Mouse (Mus musculus): ENCODE results near the gene Srprb. TPM values are rescaled to one million over a fixed set of nuclear protein-coding genes. Genes with fewer than 3 reads are reported as not detected.
"Not testable (repeated sequence)": the region's sequence is repeated elsewhere in the genome, so short reads cannot be mapped to it uniquely, and the experiment has no call there.

Srprb gene
- polyA plus RNA-seq, 1 experiment from 2014 or later: 68.2 TPM

DNA sequence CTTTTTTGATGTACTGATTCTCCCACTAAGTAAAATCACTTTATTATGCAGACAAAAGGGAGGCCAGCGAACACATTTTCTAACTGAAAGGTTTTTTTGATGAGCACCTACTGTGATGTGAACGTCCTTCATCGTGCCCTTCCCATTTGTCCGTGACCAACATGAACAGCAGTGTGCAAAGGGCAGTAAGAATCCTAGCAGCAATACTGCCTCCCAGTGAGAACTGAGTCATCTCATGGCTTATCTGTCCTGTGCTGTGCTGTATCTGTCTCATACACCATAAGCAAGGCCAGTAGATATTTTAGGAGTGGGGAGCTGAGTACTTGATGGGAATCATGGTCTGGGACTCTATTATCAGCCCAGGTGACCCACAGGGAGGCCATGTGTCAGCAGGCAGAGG, 13.5 kb downstream of the Srprb start:
- DNase-seq (ENCODE audit: low spot score): no peak
- WGBS: 94% methylated on average over 4 of the region's 4 CpGs
- H3K36me3 ChIP-seq: peaks cover 67% of the 10 kb centered on the region
- H3K4me3 ChIP-seq: no peak overlapping the region
- H3K9me3 ChIP-seq (replicated peaks): no peaks in the 10 kb centered on the region
- no peak overlapping the region for H3K27ac ChIP-seq (replicated peaks)
- no peaks in the 10 kb centered on the region for H3K27me3 ChIP-seq (ENCODE audit: low read depth, poor library complexity, severe bottlenecking)
- H3K4me1 ChIP-seq: no peaks in the 10 kb centered on the region

DNA sequence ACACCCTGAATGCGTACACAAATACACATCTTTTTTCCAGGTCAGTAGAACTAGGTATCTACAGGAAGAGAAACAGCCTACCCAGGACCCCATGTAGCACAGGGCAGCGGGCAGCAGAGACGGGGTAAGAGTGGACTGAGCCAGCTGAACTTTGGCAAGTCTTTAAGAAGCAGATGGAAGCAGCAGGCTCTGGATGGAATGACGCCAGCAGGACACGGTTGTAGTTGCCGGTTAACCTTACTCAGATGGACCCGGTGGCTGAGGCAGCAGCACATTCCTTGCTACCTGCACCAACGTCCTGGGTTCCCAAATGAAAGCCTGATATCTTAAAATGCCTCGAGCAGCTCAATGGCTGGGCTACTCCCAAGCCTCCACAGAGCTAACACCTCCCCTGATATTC, 15.2 kb downstream of the Srprb start:
- no peak overlapping the region for H3K27ac ChIP-seq (replicated peaks)
- WGBS: 81% methylated on average over 9 of the region's 9 CpGs
- 0 out of 2 replicates have a peak, but pooled peaks cover 2% of the 10 kb centered on the region for H3K4me1 ChIP-seq
- no peaks in the 10 kb centered on the region for H3K9me3 ChIP-seq (replicated peaks)
- DNase-seq (ENCODE audit: low spot score): no peak
- H3K36me3 ChIP-seq: peaks cover 54% of the 10 kb centered on the region
- H3K27me3 ChIP-seq (ENCODE audit: low read depth, poor library complexity, severe bottlenecking): no peaks in the 10 kb centered on the region
- no peak overlapping the region for H3K4me3 ChIP-seq

- Histone ChIP-seq H3K9me3 (replicated peaks) (no peaks in the 10 kb centered on the region), H3K36me3 (peaks cover 46% of the 10 kb centered on the region), H3K4me1 (peaks cover 7% of the 10 kb centered on the region), H3K27me3 (ENCODE audit: low read depth, poor library complexity, severe bottlenecking) (no peaks in the 10 kb centered on the region), H3K27ac (replicated peaks) (no peak overlapping the region), H3K4me3 (no peak overlapping the region)
- DNase-seq (ENCODE audit: low spot score): no peak
- 94% methylated on average over 8 of the region's 8 CpGs for WGBS
Observed at GRCm38 (mm10) chr9:103185946-103186345, 16.0 kb downstream of the Srprb start.

- 76% methylated on average over 4 of the region's 4 CpGs for WGBS
- Histone ChIP-seq H3K4me1 (peaks cover 17% of the 10 kb centered on the region), H3K4me3 (no peak overlapping the region), H3K27me3 (ENCODE audit: low read depth, poor library complexity, severe bottlenecking) (no peaks in the 10 kb centered on the region), H3K36me3 (peaks cover 35% of the 10 kb centered on the region), H3K27ac (replicated peaks) (no peak overlapping the region), H3K9me3 (replicated peaks) (no peaks in the 10 kb centered on the region)
- DNase-seq (ENCODE audit: low spot score): no peak
Observed at GRCm38 (mm10) chr9:103184855-103185254, 17.1 kb downstream of the Srprb start.

DNA sequence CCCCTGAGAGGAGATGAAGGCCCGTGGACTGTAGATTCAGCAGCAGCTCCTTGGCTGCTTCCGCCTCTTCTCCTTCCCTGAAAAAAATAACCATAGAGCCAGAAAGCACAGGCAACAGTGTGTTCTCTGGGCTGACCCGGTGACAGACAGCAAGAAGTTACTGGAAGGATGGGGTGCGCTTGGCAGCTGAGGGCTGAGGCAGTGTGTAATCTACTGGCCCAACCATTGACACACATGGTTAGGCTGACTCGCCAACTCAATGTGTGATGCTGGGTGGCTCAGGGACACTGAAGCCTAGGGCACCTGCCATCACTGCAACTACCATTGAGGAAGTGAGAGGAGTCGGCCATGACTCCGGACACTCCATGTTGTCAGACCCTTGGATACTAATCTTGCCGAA, 20.1 kb downstream of the Srprb start:
- Histone ChIP-seq H3K4me1 (peaks cover 18% of the 10 kb centered on the region), H3K9me3 (replicated peaks) (no peaks in the 10 kb centered on the region), H3K27me3 (ENCODE audit: low read depth, poor library complexity, severe bottlenecking) (no peaks in the 10 kb centered on the region), H3K27ac (replicated peaks) (no peak overlapping the region), H3K4me3 (no peak overlapping the region), H3K36me3 (peaks cover 13% of the 10 kb centered on the region; the same call in 1 of the 2 replicates)
- WGBS: 89% methylated on average over 8 of the region's 8 CpGs
- no peak for DNase-seq (ENCODE audit: low spot score)

- WGBS: 3% methylated on average over 20 of the region's 20 CpGs
- peaks cover 10% of the 10 kb centered on the region; the same call in 1 of the 2 replicates for H3K36me3 ChIP-seq
- no peaks in the 10 kb centered on the region for H3K27me3 ChIP-seq (ENCODE audit: low read depth, poor library complexity, severe bottlenecking)
- H3K9me3 ChIP-seq (replicated peaks): no peaks in the 10 kb centered on the region
- H3K4me1 ChIP-seq: peaks cover 18% of the 10 kb centered on the region
- peak overlapping the region; percentile 49 for H3K4me3 ChIP-seq
- peak overlapping the region; percentile 75 for H3K27ac ChIP-seq (replicated peaks)
- peak; percentile 82 for DNase-seq (ENCODE audit: low spot score)
Observed at GRCm38 (mm10) chr9:103180807-103181565, 21.0 kb downstream of the Srprb start.

DNA sequence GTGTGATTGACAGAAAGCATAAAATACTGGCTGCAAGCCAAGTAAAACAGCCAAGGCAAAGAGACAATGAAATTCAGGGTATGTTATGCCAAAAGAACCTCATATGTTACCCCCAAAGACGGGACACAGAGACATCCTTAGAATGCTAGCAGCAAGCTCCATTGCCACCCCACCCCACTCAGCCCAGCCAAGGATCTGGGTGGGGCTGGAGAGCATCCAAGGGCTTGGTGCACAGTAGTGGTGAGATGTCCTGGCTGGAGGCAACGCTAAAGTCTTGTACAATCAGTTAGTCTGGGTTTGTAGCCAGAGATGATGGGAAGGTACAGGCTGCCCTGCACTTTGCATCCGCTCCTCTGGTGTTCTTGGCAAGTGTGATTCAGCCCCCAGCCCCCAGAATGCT, 21.6 kb downstream of the Srprb start:
- no peak for DNase-seq (ENCODE audit: low spot score)
- Histone ChIP-seq H3K4me3 (peak overlapping the region; percentile 49), H3K27me3 (ENCODE audit: low read depth, poor library complexity, severe bottlenecking) (no peaks in the 10 kb centered on the region), H3K27ac (replicated peaks) (peak overlapping the region; percentile 75), H3K9me3 (replicated peaks) (no peaks in the 10 kb centered on the region), H3K4me1 (peaks cover 18% of the 10 kb centered on the region), H3K36me3 (peaks cover 10% of the 10 kb centered on the region; the same call in 1 of the 2 replicates)
- 73% methylated on average over 3 of the region's 3 CpGs for WGBS

DNA sequence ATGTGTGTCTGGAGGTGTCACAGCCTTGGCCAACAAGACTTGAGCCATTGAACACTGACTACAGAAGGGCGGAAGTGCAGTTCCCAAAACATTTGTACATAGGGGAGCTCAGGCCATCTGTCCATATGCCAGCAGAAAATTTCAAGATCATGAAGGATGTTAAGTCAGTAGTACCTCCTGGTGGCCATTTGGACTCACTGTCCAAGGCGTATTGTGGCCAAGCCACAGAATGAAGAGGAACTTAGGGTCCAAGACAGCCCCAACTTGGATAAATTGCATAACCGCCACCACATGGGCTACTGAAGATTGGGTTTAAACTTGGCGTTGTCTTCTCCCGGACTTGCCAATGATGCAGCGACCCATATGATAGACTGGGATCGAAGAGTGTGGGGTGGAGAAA, 26.2 kb downstream of the Srprb start:
- H3K9me3 ChIP-seq (replicated peaks): no peaks in the 10 kb centered on the region
- H3K27me3 ChIP-seq (ENCODE audit: low read depth, poor library complexity, severe bottlenecking): no peaks in the 10 kb centered on the region
- peaks cover 13% of the 10 kb centered on the region; the same call in 1 of the 2 replicates for H3K36me3 ChIP-seq
- no peak overlapping the region for H3K27ac ChIP-seq (replicated peaks)
- no peak for DNase-seq (ENCODE audit: low spot score)
- WGBS: 96% methylated on average over 7 of the region's 7 CpGs
- no peak overlapping the region for H3K4me3 ChIP-seq
- H3K4me1 ChIP-seq: peaks cover 32% of the 10 kb centered on the region

- H3K4me3 ChIP-seq: no peak overlapping the region
- no peaks in the 10 kb centered on the region for H3K9me3 ChIP-seq (replicated peaks)
- 59% methylated on average over 6 of the region's 6 CpGs for WGBS
- no peak for DNase-seq (ENCODE audit: low spot score)
- no peaks in the 10 kb centered on the region for H3K27me3 ChIP-seq (ENCODE audit: low read depth, poor library complexity, severe bottlenecking)
- H3K4me1 ChIP-seq: peaks cover 24% of the 10 kb centered on the region
- H3K36me3 ChIP-seq: peaks cover 13% of the 10 kb centered on the region; the same call in 1 of the 2 replicates
- H3K27ac ChIP-seq (replicated peaks): no peak overlapping the region
Observed at GRCm38 (mm10) chr9:103174771-103175519, 27.0 kb downstream of the Srprb start.

DNA sequence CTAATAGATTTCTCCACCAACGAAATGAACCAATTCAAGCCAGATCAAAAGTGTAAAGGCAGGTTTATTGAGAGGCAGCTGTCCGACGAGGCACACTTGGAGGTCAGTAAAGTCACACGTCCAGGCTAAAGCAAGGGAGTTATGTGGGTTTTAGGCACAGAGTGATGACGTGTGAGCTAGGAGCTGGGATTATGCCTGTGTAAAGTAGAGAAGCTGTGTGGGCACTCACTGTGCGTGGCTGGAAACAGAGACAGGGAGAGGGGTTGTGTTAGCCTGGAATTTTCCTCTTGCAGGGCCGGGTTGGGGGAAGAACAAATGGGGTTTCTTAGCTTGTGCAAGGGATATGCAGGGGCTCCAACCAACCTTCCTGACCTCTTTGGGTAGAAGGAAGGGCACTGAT, 33.2 kb downstream of the Srprb start:
- no peak overlapping the region for H3K27ac ChIP-seq (replicated peaks)
- no peak overlapping the region for H3K4me3 ChIP-seq
- no peaks in the 10 kb centered on the region for H3K9me3 ChIP-seq (replicated peaks)
- H3K36me3 ChIP-seq: peaks cover 42% of the 10 kb centered on the region
- H3K27me3 ChIP-seq (ENCODE audit: low read depth, poor library complexity, severe bottlenecking): no peaks in the 10 kb centered on the region
- DNase-seq (ENCODE audit: low spot score): no peak
- WGBS: 79% methylated on average over 7 of the region's 7 CpGs
- peaks cover 16% of the 10 kb centered on the region for H3K4me1 ChIP-seq

DNA sequence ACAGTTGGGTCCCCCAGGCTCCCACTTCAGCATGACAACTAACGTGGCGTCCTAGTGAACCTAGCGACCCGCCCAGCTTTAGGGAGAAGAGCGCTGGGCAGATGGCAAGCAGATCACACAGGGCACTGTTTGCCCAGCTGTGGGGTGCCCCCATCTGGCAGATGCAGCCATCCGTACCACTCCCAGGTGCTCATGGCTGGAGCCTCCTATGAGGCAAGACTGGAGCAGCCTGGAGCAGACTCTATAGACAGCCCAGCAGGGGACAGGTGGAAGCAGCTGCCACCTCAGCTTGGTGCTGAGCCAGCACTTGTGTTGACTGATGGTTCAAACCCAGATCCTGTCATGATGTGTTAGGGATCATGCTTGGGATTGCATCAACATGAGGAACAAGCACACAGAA, 33.9 kb downstream of the Srprb start:
- Histone ChIP-seq H3K27me3 (ENCODE audit: low read depth, poor library complexity, severe bottlenecking) (no peaks in the 10 kb centered on the region), H3K27ac (replicated peaks) (no peak overlapping the region), H3K4me3 (no peak overlapping the region), H3K36me3 (peaks cover 47% of the 10 kb centered on the region), H3K9me3 (replicated peaks) (no peaks in the 10 kb centered on the region), H3K4me1 (peaks cover 16% of the 10 kb centered on the region)
- no peak for DNase-seq (ENCODE audit: low spot score)
- WGBS: 84% methylated on average over 6 of the region's 6 CpGs

DNA sequence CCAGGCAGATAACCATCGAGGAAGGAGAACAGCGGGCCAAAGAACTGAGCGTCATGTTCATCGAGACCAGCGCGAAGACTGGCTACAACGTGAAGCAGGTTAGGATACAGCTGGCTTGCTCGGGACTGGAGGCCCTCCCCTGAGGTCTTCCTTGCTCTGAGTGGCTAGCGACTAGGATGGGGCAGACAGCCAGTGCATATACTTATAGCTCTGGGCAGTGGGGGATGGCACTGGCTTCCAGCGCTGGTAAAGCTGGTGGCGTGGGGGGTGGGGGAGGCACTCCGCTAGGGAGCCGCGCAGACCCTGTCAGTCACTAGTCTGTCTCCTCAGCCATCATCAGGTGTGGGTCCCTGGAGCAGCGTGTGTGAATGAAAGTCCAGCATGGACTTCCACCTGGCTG, 38.1 kb downstream of the Srprb start:
- H3K4me1 ChIP-seq: peaks cover 9% of the 10 kb centered on the region; the same call in 1 of the 2 replicates
- H3K36me3 ChIP-seq: peaks cover 52% of the 10 kb centered on the region
- DNase-seq (ENCODE audit: low spot score): no peak
- no peak overlapping the region for H3K27ac ChIP-seq (replicated peaks)
- H3K9me3 ChIP-seq (replicated peaks): no peaks in the 10 kb centered on the region
- 72% methylated on average over 15 of the region's 15 CpGs for WGBS
- H3K4me3 ChIP-seq: no peak overlapping the region
- H3K27me3 ChIP-seq (ENCODE audit: low read depth, poor library complexity, severe bottlenecking): no peaks in the 10 kb centered on the region

DNA sequence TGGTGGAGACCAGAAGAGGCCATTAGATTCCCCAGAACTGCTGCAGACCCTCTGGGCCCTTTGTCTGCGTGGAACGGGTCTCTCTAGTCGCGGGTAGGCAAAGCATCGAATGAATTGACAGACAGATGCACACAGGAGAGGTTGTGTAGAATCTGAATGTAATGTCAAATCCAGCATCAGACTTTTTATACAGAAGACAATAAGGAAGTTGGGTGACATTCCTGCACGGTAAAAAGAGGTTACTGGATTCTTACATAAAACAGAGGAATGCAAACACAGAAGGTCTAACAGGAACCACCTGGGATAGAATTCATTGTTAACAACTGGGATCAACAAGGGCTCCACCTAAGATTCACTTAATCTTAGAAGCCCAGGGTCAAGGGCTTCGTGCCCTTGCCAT, 46.8 kb downstream of the Srprb start:
- Histone ChIP-seq H3K36me3 (peaks cover 14% of the 10 kb centered on the region; the same call in 1 of the 2 replicates), H3K4me1 (peaks cover 27% of the 10 kb centered on the region)
- 94% methylated on average over 7 of the region's 7 CpGs for WGBS
- H3K4me3 ChIP-seq; H3K27ac ChIP-seq (replicated peaks); DNase-seq (ENCODE audit: low spot score); H3K9me3 ChIP-seq (replicated peaks); H3K27me3 ChIP-seq (ENCODE audit: low read depth, poor library complexity, severe bottlenecking): not testable (repeated sequence)

Measured in midbrain, embryonic 10.5 days (tissue).